Mouse (Mus musculus) CH12.LX (cell line): ENCODE data around the gene 4930404H24Rik. TPM values are rescaled to one million over a fixed set of nuclear protein-coding genes. Genes with fewer than 3 reads are reported as not detected.
A peak's percentile ranks its signal among the peaks of the same experiment; 100 is the strongest.

Source experiments
- DNase-seq: peaks from one replicate; pipeline ENCODE4 v3.0.0-alpha.2; 2013; ENCODE audit errors: extremely low read depth
- H3K27ac ChIP-seq: 2 replicates; pipeline ENCODE4 v1.5.1; 2012; ENCODE audit warnings: low read depth, mild to moderate bottlenecking, control low read depth, moderate library complexity; ENCODE audit not compliant: insufficient read depth
- H3K27me3 ChIP-seq: replicated peaks from 2 replicates; pipeline ENCODE3; 2012; ENCODE audit warnings: inconsistent platforms
- H3K36me3 ChIP-seq, 2 experiments: replicated peaks in 1 of 2; 2 replicates each; pipeline versions ENCODE3 to v1.6.1; 2012; ENCODE audit warnings: inconsistent platforms in 1 of 2, low read length in 1 of 2, mild to moderate bottlenecking in 1 of 2, mixed read lengths in 1 of 2, moderate library complexity in 1 of 2; ENCODE audit not compliant: control insufficient read depth in 1 of 2, insufficient read depth in 1 of 2
- H3K4me1 ChIP-seq, 2 experiments: 2 replicates each; pipeline ENCODE4 v1.6.1; 2012; ENCODE audit warnings: inconsistent platforms in 1 of 2, moderate library complexity in 1 of 2; ENCODE audit not compliant: insufficient read depth in 2 of 2, control insufficient read depth in 1 of 2
- H3K4me2 ChIP-seq: 2 replicates; pipeline ENCODE4 v1.6.1; 2012; ENCODE audit warnings: low read depth, mild to moderate bottlenecking, control low read depth; ENCODE audit not compliant: poor library complexity, insufficient read depth, severe bottlenecking
- H3K4me3 ChIP-seq, 3 experiments: fragments of 150-350 bp in 1 of 3; sonication (generic) in 1 of 3; replicated peaks in 1 of 3; 2 replicates each; pipeline versions ENCODE3 to v1.5.1; 2011 to 2012; ENCODE audit warnings: low read depth in 2 of 3, low read length in 2 of 3, mild to moderate bottlenecking in 2 of 3, moderate library complexity in 2 of 3, control low read depth in 1 of 3, improper control_type of control experiment in 1 of 3, inconsistent platforms in 1 of 3, mixed read lengths in 1 of 3; ENCODE audit not compliant: poor library complexity in 1 of 3
- H3K79me2 ChIP-seq: replicated peaks from 2 replicates; pipeline ENCODE4 v1.6.1; 2012; ENCODE audit warnings: mild to moderate bottlenecking, moderate library complexity; ENCODE audit not compliant: control insufficient read depth, poor library complexity, insufficient read depth, severe bottlenecking; ENCODE audit errors: extremely low read depth
- H3K9ac ChIP-seq: 2 replicates; pipeline ENCODE4 v1.6.1; 2012; ENCODE audit warnings: low read depth, mild to moderate bottlenecking, control low read depth, moderate library complexity; ENCODE audit not compliant: insufficient read depth
- H3K9me3 ChIP-seq: replicated peaks from 2 replicates; pipeline ENCODE3; 2012; ENCODE audit warnings: low read length, inconsistent platforms, mixed read lengths
- BHLHE40 ChIP-seq: IDR thresholded peaks from 2 replicates; pipeline ENCODE4 v1.6.1; 2011; ENCODE audit warnings: mild to moderate bottlenecking, low read depth, low read length, improper control_type of control experiment
- CHD1 ChIP-seq: IDR thresholded peaks from 2 replicates; pipeline ENCODE4 v1.6.1; 2012; ENCODE audit warnings: low read depth, low read length, improper control_type of control experiment, inconsistent platforms
- CHD2 ChIP-seq: IDR thresholded peaks from 2 replicates; pipeline ENCODE4 v1.6.1; 2011; ENCODE audit warnings: low read length, improper control_type of control experiment
- CTCF ChIP-seq, 2 experiments: IDR thresholded peaks in 1 of 2; conservative IDR thresholded peaks in 1 of 2; 2 replicates each; pipeline ENCODE4 v1.5.1; 2011 to 2012; ENCODE audit warnings: low read depth in 2 of 2, low read length in 2 of 2, improper control_type of control experiment in 1 of 2, inconsistent platforms in 1 of 2, mild to moderate bottlenecking in 1 of 2, moderate library complexity in 1 of 2
- E2F4 ChIP-seq: IDR thresholded peaks from 2 replicates; pipeline ENCODE4 v1.6.1; 2011; ENCODE audit warnings: low read depth, low read length, improper control_type of control experiment; ENCODE audit not compliant: insufficient replicate concordance
- ELF1 ChIP-seq: IDR thresholded peaks from 2 replicates; pipeline ENCODE4 v1.6.1; 2014; ENCODE audit warnings: low read depth, mild to moderate bottlenecking, inconsistent platforms, low read length, improper control_type of control experiment
- EP300 ChIP-seq: IDR thresholded peaks from 2 replicates; pipeline ENCODE4 v1.6.1; 2011; ENCODE audit warnings: low read length, improper control_type of control experiment
- ETS1 ChIP-seq: conservative IDR thresholded peaks from 2 replicates; pipeline ENCODE4 v1.6.1; 2012; ENCODE audit warnings: low read depth, mild to moderate bottlenecking, inconsistent platforms, low read length, improper control_type of control experiment, moderate library complexity
- GABPA ChIP-seq: IDR thresholded peaks from 2 replicates; pipeline ENCODE4 v1.6.1; 2012; ENCODE audit warnings: low read depth, low read length, improper control_type of control experiment, inconsistent platforms; ENCODE audit not compliant: insufficient replicate concordance
- HCFC1 ChIP-seq: IDR thresholded peaks from 2 replicates; pipeline ENCODE4 v1.6.1; 2012; ENCODE audit warnings: low read depth, mild to moderate bottlenecking, inconsistent platforms, low read length, improper control_type of control experiment
- IRF4 ChIP-seq: IDR thresholded peaks from 2 replicates; pipeline ENCODE4 v1.6.1; 2014; ENCODE audit warnings: low read depth, mild to moderate bottlenecking, inconsistent platforms, low read length, improper control_type of control experiment
- JUN ChIP-seq: IDR thresholded peaks from 2 replicates; pipeline ENCODE4 v1.6.1; 2011; ENCODE audit warnings: low read depth, mild to moderate bottlenecking, low read length, improper control_type of control experiment, moderate library complexity; ENCODE audit not compliant: insufficient read depth
- JUND ChIP-seq: conservative IDR thresholded peaks from 2 replicates; pipeline ENCODE4 v1.6.1; 2011; ENCODE audit warnings: low read depth, low read length, improper control_type of control experiment
- KAT2A ChIP-seq: IDR thresholded peaks from 2 replicates; pipeline ENCODE4 v1.6.1; 2012; ENCODE audit warnings: low read length, improper control_type of control experiment, inconsistent platforms; ENCODE audit not compliant: insufficient replicate concordance
- MAFK ChIP-seq: IDR thresholded peaks from 2 replicates; pipeline ENCODE4 v1.6.1; 2011; ENCODE audit warnings: low read length, improper control_type of control experiment; ENCODE audit not compliant: insufficient replicate concordance
- MAX ChIP-seq: IDR thresholded peaks from 2 replicates; pipeline ENCODE4 v1.6.1; 2011; ENCODE audit warnings: low read length, improper control_type of control experiment
- MAZ ChIP-seq: IDR thresholded peaks from 2 replicates; pipeline ENCODE4 v1.6.1; 2012; ENCODE audit warnings: low read depth, mild to moderate bottlenecking, inconsistent platforms, low read length, improper control_type of control experiment, moderate library complexity
- MEF2A ChIP-seq: IDR thresholded peaks from 2 replicates; pipeline ENCODE4 v1.6.1; 2014; ENCODE audit warnings: low read depth, mild to moderate bottlenecking, inconsistent platforms, low read length, improper control_type of control experiment, borderline replicate concordance
- MXI1 ChIP-seq: IDR thresholded peaks from 2 replicates; pipeline ENCODE4 v1.6.1; 2011; ENCODE audit warnings: mild to moderate bottlenecking, low read depth, low read length, improper control_type of control experiment
- MYC ChIP-seq: IDR thresholded peaks from 2 replicates; pipeline ENCODE4 v1.6.1; 2011; ENCODE audit warnings: low read depth, mild to moderate bottlenecking, improper control_type of control experiment, low read length
- NELFE ChIP-seq: IDR thresholded peaks from 2 replicates; pipeline ENCODE4 v1.6.1; 2011; ENCODE audit warnings: low read depth, low read length, improper control_type of control experiment
- NRF1 ChIP-seq: IDR thresholded peaks from 2 replicates; pipeline ENCODE4 v1.6.1; 2014; ENCODE audit warnings: low read depth, mild to moderate bottlenecking, inconsistent platforms, low read length, improper control_type of control experiment, moderate library complexity
- PAX5 ChIP-seq: IDR thresholded peaks from 2 replicates; pipeline ENCODE4 v1.6.1; 2012; ENCODE audit warnings: low read length, inconsistent platforms, mixed read lengths
- POLR2A ChIP-seq: IDR thresholded peaks from 2 replicates; pipeline ENCODE4 v1.6.1; 2011; ENCODE audit warnings: low read depth, mild to moderate bottlenecking, improper control_type of control experiment, low read length
- POLR2AphosphoS2 ChIP-seq: IDR thresholded peaks from 2 replicates; pipeline ENCODE4 v1.6.1; 2011; ENCODE audit warnings: low read depth, low read length, improper control_type of control experiment
- RAD21 ChIP-seq: IDR thresholded peaks from 2 replicates; pipeline ENCODE4 v1.6.1; 2011; ENCODE audit warnings: low read depth, mild to moderate bottlenecking, low read length, improper control_type of control experiment, moderate library complexity
- RCOR1 ChIP-seq: conservative IDR thresholded peaks from 2 replicates; pipeline ENCODE4 v1.6.1; 2012; ENCODE audit warnings: low read depth, mild to moderate bottlenecking, inconsistent platforms, low read length, improper control_type of control experiment
- SIN3A ChIP-seq: IDR thresholded peaks from 2 replicates; pipeline ENCODE4 v1.6.1; 2012; ENCODE audit warnings: low read length, improper control_type of control experiment, inconsistent platforms
- SMC3 ChIP-seq: IDR thresholded peaks from 2 replicates; pipeline ENCODE4 v1.6.1; 2011; ENCODE audit warnings: low read depth, low read length, improper control_type of control experiment
- TBP ChIP-seq: conservative IDR thresholded peaks from 2 replicates; pipeline ENCODE4 v1.6.1; 2011; ENCODE audit warnings: low read depth, low read length, improper control_type of control experiment
- TCF12 ChIP-seq: IDR thresholded peaks from 2 replicates; pipeline ENCODE4 v1.6.1; 2014; ENCODE audit warnings: low read depth, mild to moderate bottlenecking, inconsistent platforms, low read length, improper control_type of control experiment
- UBTF ChIP-seq: IDR thresholded peaks from 2 replicates; pipeline ENCODE4 v1.6.1; 2012; ENCODE audit warnings: low read depth, mild to moderate bottlenecking, inconsistent platforms, low read length, improper control_type of control experiment, moderate library complexity
- USF1 ChIP-seq: IDR thresholded peaks from 2 replicates; pipeline ENCODE4 v1.6.1; 2014; ENCODE audit warnings: low read depth, mild to moderate bottlenecking, inconsistent platforms, low read length, improper control_type of control experiment
- USF2 ChIP-seq: conservative IDR thresholded peaks from 2 replicates; pipeline ENCODE4 v1.6.1; 2011; ENCODE audit warnings: low read depth, low read length, improper control_type of control experiment
- ZC3H11A ChIP-seq: IDR thresholded peaks from 2 replicates; pipeline ENCODE4 v1.6.1; 2012; ENCODE audit warnings: low read depth, mild to moderate bottlenecking, inconsistent platforms, low read length, improper control_type of control experiment
- ZKSCAN1 ChIP-seq: IDR thresholded peaks from 2 replicates; pipeline ENCODE4 v1.6.1; 2012; ENCODE audit warnings: low read depth, inconsistent platforms, low read length, improper control_type of control experiment, borderline replicate concordance
- ZMIZ1 ChIP-seq: IDR thresholded peaks from 2 replicates; pipeline ENCODE4 v1.6.1; 2012; ENCODE audit warnings: low read depth, mild to moderate bottlenecking, inconsistent platforms, low read length, improper control_type of control experiment
- ZNF384 ChIP-seq: IDR thresholded peaks from 2 replicates; pipeline ENCODE4 v1.6.1; 2012; ENCODE audit warnings: low read depth, low read length, improper control_type of control experiment, inconsistent platforms
- dilution Hi-C: fragments of 300-500 bp; cut with MboI; formaldehyde crosslinking; loops from 2 replicates; pipeline ENCODE4 v1.14.3; 2020; ENCODE audit warnings: low sequenced_read_pairs; ENCODE audit not compliant: extremely low pct_unique_long_range_greater_than_20kb, extremely low pct_ligation_motif_present
- in situ Hi-C: fragments of 300-500 bp; cut with MboI; formaldehyde crosslinking; loops from 3 replicates; pipeline ENCODE4 v1.14.3; 2019; ENCODE audit warnings: low sequenced_read_pairs, low pct_ligation_motif_present, low pct_unique_long_range_greater_than_20kb, mixed read lengths
- polyA plus RNA-seq: library from polyadenylated mRNA; unstranded; fragments of >175 nt; gene quantifications from 2 replicates; pipeline ENCODE4 v1.2.1, GENCODE M21; 2012; ENCODE audit warnings: low read depth; ENCODE audit not compliant: insufficient read length
- total RNA-seq, 2 experiments: library from RNA; depleted of rRNA; stranded (reverse); fragments of 300-350 nt in 1 of 2; fragments of >200 nt in 1 of 2; gene quantifications; 2 replicates each; pipeline ENCODE4 v1.2.3; 2012 to 2014

The 4930404H24Rik gene
- total and polyA plus RNA-seq, 3 experiments: not detected

DNA sequence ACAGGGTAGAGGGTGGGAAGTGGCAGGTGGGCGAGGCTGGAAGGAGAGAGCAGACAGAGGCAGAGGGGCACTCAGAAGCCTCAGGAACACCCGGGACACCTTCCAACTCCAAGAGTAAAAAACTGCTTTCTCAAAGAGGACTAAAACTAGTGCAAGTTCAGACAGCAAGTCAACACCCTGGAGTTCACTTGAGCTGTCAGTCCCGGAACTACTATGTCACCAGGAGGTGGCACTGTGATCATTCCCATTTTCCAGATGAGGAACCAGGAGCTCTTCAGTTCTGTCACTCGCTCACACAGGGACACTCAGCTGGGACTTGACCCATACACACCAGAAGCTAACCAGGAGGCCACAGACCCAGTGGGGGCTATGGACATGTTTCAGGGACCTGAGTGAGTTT lies 6.6 kb downstream of the 4930404H24Rik start:
- peaks cover 12 to 23% of the 10 kb centered on the region in 2 experiments for H3K4me1 ChIP-seq
- in situ Hi-C loops (no loop called here), dilution Hi-C loops (no loop called here)
- H3K4me2 ChIP-seq: no peak overlapping the region
- no peak overlapping the region for H3K9ac ChIP-seq
- H3K9me3 ChIP-seq: peaks cover 4% of the 10 kb centered on the region
- no peaks in the 10 kb centered on the region for H3K79me2 ChIP-seq
- H3K27ac ChIP-seq: no peak overlapping the region
- no peaks in the 10 kb centered on the region for H3K27me3 ChIP-seq
- TF ChIP-seq RCOR1 (no peak), TCF12 (no peak), UBTF (no peak), IRF4 (peak; percentile 51; the same call in 1 of the 2 replicates), ZC3H11A (peak; percentile 57), MEF2A (no peak), MAFK (no peak), RAD21 (peak; percentile 77), POLR2A (no peak), SMC3 (peak; percentile 91), JUN (no peak), CHD2 (no peak), USF2 (no peak), BHLHE40 (no peak), MAX (no peak), ZKSCAN1 (no peak), CTCF (conservative IDR thresholded peaks at IDR 0.05 in 1 of 2, IDR thresholded peaks at IDR 0.05 in 1 of 2; ENCODE audit: low read depth in 2 of 2, low read length in 2 of 2) (peak in 1 of 2 experiments; percentile 80; a peak in 2 of 4 replicates), PAX5 (no peak), NELFE (no peak), ZMIZ1 (no peak), JUND (no peak), ZNF384 (no peak), ELF1 (peak; percentile 40; the same call in 1 of the 2 replicates), NRF1 (no peak), POLR2AphosphoS2 (no peak), EP300 (no peak), MXI1 (no peak), E2F4 (no peak), GABPA (no peak), HCFC1 (no peak), TBP (no peak), USF1 (no peak), MAZ (no peak), KAT2A (no peak), ETS1 (no peak), CHD1 (no peak), SIN3A (no peak), MYC (no peak)
- no peak overlapping the region for H3K4me3 ChIP-seq
- no peak for DNase-seq
- H3K36me3 ChIP-seq: no peaks in the 10 kb centered on the region
